Mouse (Mus musculus): ENCODE measurements around the gene Gm7233. TPM values are rescaled to one million over a fixed set of nuclear protein-coding genes. Genes with fewer than 3 reads are reported as not detected.

The Gm7233 gene
- not detected in 2 replicates for polyA plus RNA-seq (2015; fragmentation: Nextera tagmentation; extraction: Ambion mirVana)

GRCm38 (mm10) chr14:43179567-43179966, at the start of gene Gm7233:
TSS of gene Gm7233 (plus strand) at chr14:43179867.

GRCm38 (mm10) chr14:43235204-43235603, 55.5 kb downstream of the Gm7233 start, which contains the start of gene Gm8122:
TSS of gene Gm8122 (minus strand) at chr14:43235304.

Other genes with a start within 250 kb of the Gm7233 start
- not detected in 2 replicates for gene Gm8082, start 186.2 kb upstream of the Gm7233 start, polyA plus RNA-seq (2015; fragmentation: Nextera tagmentation; extraction: Ambion mirVana)
- gene Gm10376, start 164.2 kb upstream of the Gm7233 start, polyA plus RNA-seq (2015; fragmentation: Nextera tagmentation; extraction: Ambion mirVana), result not detected in 2 replicates
- gene Gm8094, start 103.2 kb upstream of the Gm7233 start, polyA plus RNA-seq (2015; fragmentation: Nextera tagmentation; extraction: Ambion mirVana), result not detected in 2 replicates
- gene Gm8104, start 79.3 kb upstream of the Gm7233 start, polyA plus RNA-seq (2015; fragmentation: Nextera tagmentation; extraction: Ambion mirVana), result not detected in 2 replicates
- not detected in 2 replicates for gene Gm8122, start 55.4 kb downstream of the Gm7233 start, polyA plus RNA-seq (2015; fragmentation: Nextera tagmentation; extraction: Ambion mirVana)
- not detected in 2 replicates for gene Gm8126, start 78.8 kb downstream of the Gm7233 start, polyA plus RNA-seq (2015; fragmentation: Nextera tagmentation; extraction: Ambion mirVana)
- not detected in 2 replicates for gene Gm9732, start 95.2 kb downstream of the Gm7233 start, polyA plus RNA-seq (2015; fragmentation: Nextera tagmentation; extraction: Ambion mirVana)
- not detected in 2 replicates for gene Gm8127, start 114.0 kb downstream of the Gm7233 start, polyA plus RNA-seq (2015; fragmentation: Nextera tagmentation; extraction: Ambion mirVana)
- not detected in 2 replicates for gene 1700001F09Rik, start 167.9 kb downstream of the Gm7233 start, polyA plus RNA-seq (2015; fragmentation: Nextera tagmentation; extraction: Ambion mirVana)
- not detected in 2 replicates for gene Gm8138, start 236.5 kb downstream of the Gm7233 start, polyA plus RNA-seq (2015; fragmentation: Nextera tagmentation; extraction: Ambion mirVana)

Data from spleen, postnatal 0 days (tissue).